Mouse (Mus musculus) CH12F3 (cell line): ENCODE data around the gene Rbp3.

Experiments used
- in situ Hi-C: fragments of 300-500 bp; cut with MboI; formaldehyde crosslinking; loops from 2 replicates; pipeline ENCODE4 v1.14.3; 2020; ENCODE audit warnings: low sequenced_read_pairs

Gene Rbp3

DNA sequence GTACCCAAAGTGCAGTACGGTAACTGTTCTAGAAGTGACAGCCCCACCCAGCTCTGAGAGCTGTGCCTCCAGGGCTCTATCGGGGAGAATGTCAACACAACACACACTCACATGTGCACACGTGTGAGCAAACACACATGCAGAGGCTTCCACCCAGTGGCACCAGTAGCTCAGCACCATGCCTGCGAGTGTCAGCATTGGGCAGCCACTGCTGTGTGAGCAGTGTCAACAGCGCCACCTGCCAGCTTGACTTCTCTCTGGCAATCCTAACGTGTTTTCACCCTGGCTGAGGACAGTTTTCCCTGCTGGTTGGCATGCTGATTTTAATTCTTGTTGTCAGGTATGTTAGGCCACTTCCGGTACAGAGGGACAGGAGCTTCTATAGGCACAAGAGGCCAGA lies 18.9 kb downstream of the Rbp3 start:
- in situ Hi-C loops = no loop called here

DNA sequence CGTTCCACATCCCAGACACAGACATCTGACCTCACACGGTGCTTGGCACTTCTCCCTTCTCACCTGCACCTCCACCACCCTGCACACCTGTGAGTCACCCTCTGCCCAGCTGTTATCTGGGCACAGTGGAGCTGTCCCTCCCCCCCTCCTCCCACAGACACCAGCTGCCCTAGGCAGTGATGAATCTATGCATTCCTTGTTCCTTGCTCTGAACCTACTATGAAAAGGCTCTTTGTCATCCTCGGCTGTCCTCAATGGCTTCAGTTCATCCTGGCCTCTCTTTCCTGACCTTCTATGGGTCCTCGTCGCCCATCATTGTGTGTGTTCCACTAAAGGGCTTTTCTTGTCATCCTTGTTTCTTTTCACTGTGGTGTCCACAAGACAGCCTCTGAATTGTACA lies 20.9 kb downstream of the Rbp3 start:
- in situ Hi-C loops = no loop called here

DNA sequence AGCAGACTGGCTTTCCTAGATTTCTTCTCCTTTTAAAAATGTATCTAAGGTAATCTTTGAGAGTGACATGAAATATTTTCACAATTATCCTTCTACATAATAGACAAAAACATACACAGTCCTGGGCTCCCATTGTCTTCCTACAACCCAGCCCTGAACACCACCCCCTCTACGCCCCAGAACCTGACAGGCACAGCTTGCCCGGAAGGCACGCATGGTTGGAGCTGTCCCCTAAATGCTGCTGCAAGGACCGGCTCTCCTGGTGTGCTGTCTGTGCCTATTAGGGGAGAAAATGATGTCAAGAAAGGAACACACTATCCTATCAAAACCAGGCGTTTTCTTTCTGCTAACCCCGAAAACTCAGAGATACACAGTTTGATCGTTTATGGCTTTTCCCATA lies 23.9 kb downstream of the Rbp3 start:
- in situ Hi-C loops = no loop called here

DNA sequence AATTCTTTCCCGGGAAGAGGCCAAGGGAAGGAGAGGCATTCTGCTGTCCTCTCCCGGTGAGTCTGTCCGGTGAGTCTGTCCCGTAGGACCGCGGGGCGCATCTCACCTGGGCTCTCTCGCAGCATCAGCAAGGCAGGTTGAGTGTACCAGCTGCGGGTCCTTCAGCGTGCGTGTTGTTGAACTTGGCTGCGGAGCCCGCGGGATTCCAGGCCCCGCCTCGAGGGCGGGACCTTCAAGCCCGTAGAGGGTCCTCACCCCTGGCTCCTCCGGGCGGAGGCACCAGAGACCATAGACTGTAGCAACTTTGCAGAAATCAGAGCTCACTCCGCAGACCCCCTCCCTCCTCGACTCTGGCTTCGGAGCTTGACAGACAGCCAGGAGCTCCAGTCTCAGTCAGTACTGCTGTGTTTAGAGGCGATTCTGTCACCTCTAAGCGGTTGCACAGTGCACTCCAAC lies 24.8 kb downstream of the Rbp3 start, which contains the start of gene Zfp488:
Zfp488 (minus strand) TSS at position 161 of the 456 bp plus-strand sequence.
- in situ Hi-C loops = no loop called here

GRCm38 (mm10) chr14:33989201-33989600 lies 35.4 kb downstream of the Rbp3 start:
- in situ Hi-C loops = no loop called here

DNA sequence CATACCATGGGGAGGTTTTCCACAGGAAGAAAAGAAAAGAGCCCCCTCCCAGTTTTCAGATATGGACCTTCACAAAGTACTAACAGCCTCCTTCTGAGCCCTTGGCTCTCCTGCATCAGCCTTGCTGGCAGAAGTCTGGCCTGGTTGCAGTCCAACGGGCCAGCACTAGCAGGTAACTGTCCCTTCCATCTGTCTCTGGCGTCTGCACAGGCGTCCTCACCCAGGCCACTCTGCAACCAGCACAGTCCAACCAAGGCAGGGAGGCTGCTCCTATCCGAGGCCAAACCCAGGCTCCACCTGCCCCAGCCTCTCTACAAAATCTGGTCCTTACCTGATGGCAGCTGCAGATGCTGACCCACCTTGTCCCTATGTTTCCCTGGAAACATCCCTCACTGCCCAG lies 38.2 kb downstream of the Rbp3 start:
- in situ Hi-C loops = no loop called here

DNA sequence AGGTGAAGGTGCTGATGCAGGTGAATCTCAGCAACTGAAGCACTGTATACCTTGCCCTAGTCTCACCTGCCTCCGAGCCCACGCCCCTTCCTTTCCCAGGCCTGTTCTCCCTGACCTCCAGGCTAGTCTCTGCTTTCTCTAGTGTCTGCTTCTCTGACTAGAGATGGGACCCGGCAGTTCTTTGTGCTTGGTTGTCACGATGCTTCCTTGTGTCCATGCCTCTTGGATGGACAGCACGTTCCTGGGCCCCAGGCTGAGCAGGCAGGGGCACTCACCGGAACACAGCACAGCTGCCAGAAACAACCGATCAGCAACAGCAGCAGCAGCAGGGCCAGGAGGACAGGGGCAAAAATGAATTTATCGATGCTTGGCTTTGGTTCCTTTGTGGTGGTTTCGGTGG lies 39.2 kb downstream of the Rbp3 start:
- in situ Hi-C loops = no loop called here

DNA sequence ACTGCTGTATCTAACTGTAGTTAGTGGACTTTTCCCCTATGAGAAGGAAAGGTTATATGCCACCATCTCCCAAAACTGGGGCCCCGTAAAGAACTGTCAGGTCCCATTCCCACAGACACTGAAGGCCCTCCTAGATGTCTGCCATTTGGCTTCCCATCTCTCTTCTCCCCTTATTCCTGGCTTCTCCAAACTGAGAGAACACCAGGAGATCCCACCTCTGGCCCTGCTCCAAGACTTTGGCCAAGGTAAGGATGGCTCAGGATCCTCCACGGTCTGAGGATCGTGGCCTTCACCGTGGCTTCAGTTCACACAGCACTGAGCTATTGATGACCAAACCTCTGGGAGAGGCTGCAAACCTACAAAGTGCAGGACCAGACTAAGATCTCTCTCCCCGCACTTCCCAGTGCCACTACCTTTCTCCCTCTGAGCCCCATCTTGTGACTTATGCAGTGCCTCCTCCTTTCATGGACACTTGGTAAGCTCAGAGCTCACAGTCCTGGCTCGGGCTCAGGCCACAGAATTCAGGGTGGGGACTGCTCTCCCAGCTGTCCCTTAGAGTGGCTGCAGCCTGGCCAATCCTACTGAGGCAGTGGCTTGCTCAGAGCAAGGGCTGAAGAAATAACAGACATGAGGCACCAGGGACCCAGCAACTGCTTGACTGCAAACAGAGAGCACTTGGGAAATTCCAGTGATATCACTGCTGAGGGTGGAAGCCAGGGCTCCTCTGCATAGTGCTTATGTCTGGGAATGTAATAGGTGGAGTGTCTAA lies 39.9 kb downstream of the Rbp3 start:
- in situ Hi-C loops = no loop called here

GRCm38 (mm10) chr14:33997427-33997826 lies 43.6 kb downstream of the Rbp3 start:
- in situ Hi-C loops = no loop called here

DNA sequence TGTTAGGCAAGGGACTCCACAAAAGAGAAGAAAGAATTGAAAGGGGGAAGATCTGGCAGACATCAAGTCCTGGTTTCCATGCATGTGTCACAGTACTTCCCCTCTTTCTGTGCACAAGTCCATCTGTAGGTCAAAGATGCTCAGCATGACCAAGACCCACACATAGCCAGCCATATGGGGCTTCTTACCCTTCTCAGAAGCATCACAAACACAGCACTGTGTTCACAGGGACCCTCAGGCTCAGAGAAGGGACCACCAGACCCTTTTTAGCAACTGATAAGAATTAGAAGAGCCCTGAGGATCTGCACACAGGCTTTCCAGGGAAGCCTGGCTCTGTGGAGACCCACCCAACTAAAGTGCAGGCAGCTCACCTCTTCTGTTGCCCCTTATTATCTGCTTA lies 46.3 kb downstream of the Rbp3 start:
- in situ Hi-C loops = no loop called here

DNA sequence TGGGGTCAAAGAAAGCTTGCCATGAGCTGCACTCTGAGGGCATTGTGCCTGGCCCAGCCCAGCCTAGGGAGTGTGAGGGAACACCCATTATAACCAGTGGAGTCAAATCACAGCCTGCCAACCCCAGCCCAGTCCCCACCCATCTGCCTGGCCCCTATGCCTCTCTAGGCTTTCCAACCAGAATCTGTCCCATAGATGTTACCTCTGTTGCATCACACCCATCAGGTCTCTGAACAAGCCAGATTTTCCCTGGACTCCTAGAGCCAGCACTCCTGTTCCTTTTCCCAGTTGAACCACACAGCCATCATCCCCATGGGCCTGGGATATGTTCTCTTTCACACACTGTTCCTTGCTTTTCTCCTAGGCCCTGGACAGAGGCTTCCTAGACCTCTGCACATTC lies 47.6 kb downstream of the Rbp3 start:
- in situ Hi-C loops = no loop called here

GRCm38 (mm10) chr14:34002358-34002757 lies 48.6 kb downstream of the Rbp3 start:
- in situ Hi-C loops = no loop called here
